Mouse (Mus musculus) MEL (cell line): ENCODE measurements around the gene Sertm1. TPM values are rescaled to one million over a fixed set of nuclear protein-coding genes. Genes with fewer than 3 reads are reported as not detected.

Experiments used
- DNase-seq: peaks from one replicate; pipeline ENCODE4 v3.0.0; 2011; ENCODE audit warnings: low read depth, low spot score
- H3K27ac ChIP-seq: 2 replicates; pipeline ENCODE4 v1.5.1; 2012; ENCODE audit warnings: low read depth, mild to moderate bottlenecking, control low read depth, low read length, moderate library complexity; ENCODE audit not compliant: control insufficient read depth
- H3K27me3 ChIP-seq, 2 experiments: fragments of 150-350 bp in 1 of 2; sonication (generic) in 1 of 2; 2 replicates each; pipeline ENCODE4 v1.6.1; 2012; ENCODE audit warnings: low read length in 2 of 2, mild to moderate bottlenecking in 2 of 2, improper control_type of control experiment in 1 of 2, moderate library complexity in 1 of 2; ENCODE audit not compliant: insufficient read depth in 2 of 2, control insufficient read depth in 1 of 2
- H3K36me3 ChIP-seq, 2 experiments: 2 replicates each; pipeline ENCODE4 v1.6.1; 2012 to 2014; ENCODE audit warnings: low read length in 2 of 2, improper control_type of control experiment in 1 of 2, inconsistent platforms in 1 of 2, mild to moderate bottlenecking in 1 of 2; ENCODE audit not compliant: insufficient read depth in 2 of 2, control insufficient read depth in 1 of 2
- H3K4me1 ChIP-seq, 2 experiments: fragments of 150-350 bp in 1 of 2; sonication (generic) in 1 of 2; 2 replicates each; pipeline ENCODE4 v1.6.1; 2012; ENCODE audit warnings: low read length in 2 of 2, improper control_type of control experiment in 1 of 2, mild to moderate bottlenecking in 1 of 2; ENCODE audit not compliant: insufficient read depth in 2 of 2, control insufficient read depth in 1 of 2
- H3K4me3 ChIP-seq, 2 experiments: fragments of 150-350 bp in 1 of 2; sonication (generic) in 1 of 2; 2 replicates each; pipeline ENCODE4 v1.5.1; 2012; ENCODE audit warnings: low read depth in 2 of 2, low read length in 2 of 2, mild to moderate bottlenecking in 2 of 2, moderate library complexity in 2 of 2, control low read depth in 1 of 2, improper control_type of control experiment in 1 of 2; ENCODE audit not compliant: control insufficient read depth in 1 of 2, insufficient read depth in 1 of 2
- H3K79me2 ChIP-seq: 2 replicates; pipeline ENCODE4 v1.6.1; 2012; ENCODE audit warnings: mild to moderate bottlenecking, low read length, moderate library complexity; ENCODE audit not compliant: control insufficient read depth, poor library complexity, insufficient read depth
- H3K9ac ChIP-seq: 2 replicates; pipeline ENCODE4 v1.6.1; 2012; ENCODE audit warnings: low read depth, mild to moderate bottlenecking, control low read depth, low read length, moderate library complexity; ENCODE audit not compliant: control insufficient read depth, poor library complexity, severe bottlenecking
- H3K9me3 ChIP-seq: fragments of 150-350 bp; sonication (generic); replicated peaks from 2 replicates; pipeline ENCODE4 v1.6.1; 2012; ENCODE audit warnings: mild to moderate bottlenecking, low read length, improper control_type of control experiment, moderate library complexity; ENCODE audit not compliant: insufficient read depth
- BHLHE40 ChIP-seq: IDR thresholded peaks from 2 replicates; pipeline ENCODE4 v1.6.1; 2012; ENCODE audit warnings: low read depth, mild to moderate bottlenecking, inconsistent platforms, low read length, improper control_type of control experiment, borderline replicate concordance
- E2F4 ChIP-seq: IDR thresholded peaks from 2 replicates; pipeline ENCODE4 v1.6.1; 2011; ENCODE audit warnings: low read depth, low read length, improper control_type of control experiment, borderline replicate concordance
- EP300 ChIP-seq, 2 experiments: IDR thresholded peaks; 2 replicates each; pipeline ENCODE4 v1.6.1; 2011; ENCODE audit warnings: improper control_type of control experiment in 2 of 2, low read length in 2 of 2, low read depth in 1 of 2, mild to moderate bottlenecking in 1 of 2
- ETS1 ChIP-seq: IDR thresholded peaks from 2 replicates; pipeline ENCODE4 v1.6.1; 2012; ENCODE audit warnings: low read depth, mild to moderate bottlenecking, inconsistent platforms, low read length, improper control_type of control experiment, moderate library complexity
- GABPA ChIP-seq: IDR thresholded peaks from 2 replicates; pipeline ENCODE4 v1.6.1; 2012; ENCODE audit warnings: low read depth, mild to moderate bottlenecking, inconsistent platforms, low read length, improper control_type of control experiment, moderate library complexity
- GATA1 ChIP-seq: IDR thresholded peaks from 2 replicates; pipeline ENCODE4 v1.6.1; 2011; ENCODE audit warnings: low read depth, low read length, improper control_type of control experiment
- MAFK ChIP-seq: IDR thresholded peaks from 2 replicates; pipeline ENCODE4 v1.6.1; 2011; ENCODE audit warnings: low read depth, mild to moderate bottlenecking, low read length, improper control_type of control experiment, borderline replicate concordance
- MAX ChIP-seq: IDR thresholded peaks from 2 replicates; pipeline ENCODE4 v1.6.1; 2011; ENCODE audit warnings: low read length, improper control_type of control experiment
- MAZ ChIP-seq: IDR thresholded peaks from 2 replicates; pipeline ENCODE4 v1.6.1; 2012; ENCODE audit warnings: low read depth, mild to moderate bottlenecking, inconsistent platforms, low read length, improper control_type of control experiment
- MEF2A ChIP-seq: IDR thresholded peaks from 2 replicates; pipeline ENCODE4 v1.6.1; 2014; ENCODE audit warnings: low read depth, mild to moderate bottlenecking, inconsistent platforms, low read length, improper control_type of control experiment; ENCODE audit not compliant: poor library complexity, insufficient replicate concordance, severe bottlenecking; ENCODE audit errors: extremely low read depth
- MYB ChIP-seq: IDR thresholded peaks from 2 replicates; pipeline ENCODE4 v1.6.1; 2011; ENCODE audit warnings: mild to moderate bottlenecking, low read depth, low read length, improper control_type of control experiment
- MYC ChIP-seq: IDR thresholded peaks from 2 replicates; pipeline ENCODE4 v1.6.1; 2011; ENCODE audit warnings: low read depth, mild to moderate bottlenecking, low read length, improper control_type of control experiment, moderate library complexity
- POLR2A ChIP-seq, 2 experiments: IDR thresholded peaks; 2 replicates each; pipeline ENCODE4 v1.6.1; 2011 to 2012; ENCODE audit warnings: low read length in 2 of 2, mild to moderate bottlenecking in 2 of 2, control low read depth in 1 of 2, improper control_type of control experiment in 1 of 2, low read depth in 1 of 2, moderate library complexity in 1 of 2; ENCODE audit not compliant: control insufficient read depth in 1 of 2, insufficient read depth in 1 of 2, poor library complexity in 1 of 2
- POLR2AphosphoS5 ChIP-seq: IDR thresholded peaks from 2 replicates; pipeline ENCODE4 v1.6.1; 2012; ENCODE audit warnings: low read depth, borderline replicate concordance, mild to moderate bottlenecking, inconsistent platforms, low read length, moderate library complexity, mixed read lengths
- RAD21 ChIP-seq: IDR thresholded peaks from 2 replicates; pipeline ENCODE4 v1.6.1; 2011; ENCODE audit warnings: mild to moderate bottlenecking, low read depth, low read length, improper control_type of control experiment
- RCOR1 ChIP-seq: IDR thresholded peaks from 2 replicates; pipeline ENCODE4 v1.6.1; 2012; ENCODE audit warnings: low read depth, mild to moderate bottlenecking, inconsistent platforms, low read length, improper control_type of control experiment
- SIN3A ChIP-seq: IDR thresholded peaks from 2 replicates; pipeline ENCODE4 v1.6.1; 2012; ENCODE audit warnings: low read length, improper control_type of control experiment, inconsistent platforms
- SMC3 ChIP-seq: IDR thresholded peaks from 2 replicates; pipeline ENCODE4 v1.6.1; 2011; ENCODE audit warnings: low read depth, low read length, improper control_type of control experiment
- TBP ChIP-seq: IDR thresholded peaks from 2 replicates; pipeline ENCODE4 v1.8.0; 2011; ENCODE audit warnings: low read depth, low read length, improper control_type of control experiment
- USF1 ChIP-seq: IDR thresholded peaks from 2 replicates; pipeline ENCODE4 v1.6.1; 2014; ENCODE audit warnings: low read depth, mild to moderate bottlenecking, inconsistent platforms, low read length, improper control_type of control experiment, moderate library complexity
- USF2 ChIP-seq, 2 experiments: IDR thresholded peaks; 2 replicates each; pipeline ENCODE4 v1.6.1; 2011 to 2012; ENCODE audit warnings: improper control_type of control experiment in 2 of 2, low read length in 2 of 2, borderline replicate concordance in 1 of 2, inconsistent platforms in 1 of 2, low read depth in 1 of 2, mild to moderate bottlenecking in 1 of 2; ENCODE audit not compliant: insufficient read depth in 1 of 2
- ZMIZ1 ChIP-seq: IDR thresholded peaks from 2 replicates; pipeline ENCODE4 v1.6.1; 2012; ENCODE audit warnings: low read depth, mild to moderate bottlenecking, inconsistent platforms, low read length, improper control_type of control experiment, moderate library complexity
- polyA plus RNA-seq, 2 experiments: library from polyadenylated mRNA; stranded (reverse) in 1 of 2; unstranded in 1 of 2; fragments of >175 nt in 1 of 2; fragments of >200 nt in 1 of 2; gene quantifications; 2 replicates each; pipeline versions ENCODE4 v1.2.1 to v1.2.4; 2012; ENCODE audit warnings: low replicate concordance in 2 of 2, low read depth in 1 of 2; ENCODE audit not compliant: insufficient read length in 2 of 2, insufficient read depth in 1 of 2, missing spikeins in 1 of 2
- total RNA-seq: library from RNA; depleted of rRNA; stranded (reverse); fragments of 300-350 nt; gene quantifications from 2 replicates; pipeline ENCODE4 v1.2.3, GENCODE M21; 2012

Sertm1 gene
- total and polyA plus RNA-seq, 3 experiments = not detected

DNA sequence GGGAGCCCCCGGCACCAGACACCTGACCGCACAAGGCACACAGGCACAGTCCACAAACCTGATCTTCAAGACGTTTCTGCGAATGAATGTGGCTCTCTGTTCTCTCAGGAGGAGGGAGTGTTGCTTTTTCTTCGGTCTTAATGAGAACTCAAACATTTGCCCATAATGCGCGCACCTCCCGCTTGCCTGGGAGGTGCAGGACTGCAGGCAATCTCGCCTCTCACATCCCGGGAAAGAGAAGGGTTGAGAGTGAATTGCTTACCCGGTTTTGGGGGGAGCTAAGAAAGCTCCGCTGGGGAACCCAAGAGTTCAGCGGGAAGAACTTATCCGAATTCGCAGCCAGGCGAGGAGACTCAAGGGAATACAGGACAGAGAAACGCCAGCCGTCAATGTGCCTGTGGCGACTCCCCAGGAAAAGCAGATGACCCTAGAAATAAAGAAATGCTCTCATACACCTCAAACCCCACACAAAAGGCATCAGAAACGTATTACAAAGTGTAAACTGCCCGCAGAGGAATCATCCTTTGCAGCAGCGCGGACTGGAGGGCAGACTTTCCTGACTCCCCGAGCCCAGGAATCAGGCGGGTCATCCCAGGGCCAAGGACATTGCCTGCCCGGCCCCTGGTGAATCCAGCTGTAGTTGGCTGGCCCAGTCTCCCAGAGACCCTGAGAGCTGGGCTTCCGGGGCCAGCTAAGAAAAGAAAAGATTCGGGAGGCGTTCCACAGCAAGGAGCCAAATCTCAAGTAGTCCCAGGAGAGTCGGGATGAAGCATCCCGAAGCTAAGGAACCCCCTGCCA, 643 bp downstream of the Sertm1 start:
- Histone ChIP-seq H3K9me3 (no peaks in the 10 kb centered on the region), H3K4me3 (no peak overlapping the region), H3K4me1 (no peaks in the 10 kb centered on the region), H3K79me2 (no peaks in the 10 kb centered on the region), H3K9ac (no peak overlapping the region), H3K27ac (no peak overlapping the region), H3K27me3 (no peaks in the 10 kb centered on the region), H3K36me3 (no peaks in the 10 kb centered on the region)
- no peak for DNase-seq
- TF ChIP-seq E2F4 (no peak), RCOR1 (no peak), EP300 (IDR thresholded peaks at IDR 0.05; ENCODE audit: low read depth in 1 of 2, low read length in 2 of 2) (no peak), POLR2A (IDR thresholded peaks at IDR 0.05; ENCODE audit: control insufficient read depth in 1 of 2, insufficient read depth in 1 of 2, low read depth in 1 of 2, low read length in 2 of 2, poor library complexity in 1 of 2) (no peak), MAZ (no peak), MAX (no peak), MEF2A (no peak), GABPA (no peak), USF2 (IDR thresholded peaks at IDR 0.05; ENCODE audit: borderline replicate concordance in 1 of 2, insufficient read depth in 1 of 2, low read depth in 1 of 2, low read length in 2 of 2) (no peak), ZMIZ1 (no peak), GATA1 (no peak), MYC (no peak), MYB (no peak), MAFK (no peak), USF1 (no peak), POLR2AphosphoS5 (no peak)

DNA sequence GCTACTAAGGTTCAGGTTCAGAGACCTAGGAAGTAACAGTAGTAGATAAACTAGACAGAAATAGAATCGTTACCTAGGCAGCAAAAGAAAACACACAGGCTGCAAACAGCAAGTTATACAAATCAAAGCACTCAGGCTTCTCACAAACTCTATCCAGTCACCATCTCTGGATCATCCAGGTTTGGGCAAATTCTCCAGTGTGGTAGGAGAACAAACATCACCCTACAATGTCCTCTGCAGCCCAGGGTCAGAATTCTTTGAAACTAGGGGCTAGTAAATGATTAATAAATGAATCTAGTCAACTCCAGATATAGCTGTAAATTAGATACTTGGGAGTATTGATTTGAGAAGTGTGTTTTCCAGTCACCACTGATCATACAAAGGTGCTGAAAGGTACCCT, 6.8 kb downstream of the Sertm1 start:
- no peaks in the 10 kb centered on the region for H3K79me2 ChIP-seq
- no peak overlapping the region for H3K4me3 ChIP-seq
- H3K9ac ChIP-seq = no peak overlapping the region
- DNase-seq = no peak
- TF ChIP-seq EP300 (IDR thresholded peaks at IDR 0.05; ENCODE audit: low read depth in 1 of 2, low read length in 2 of 2) (no peak), RAD21 (no peak), MYC (no peak), ETS1 (no peak), ZMIZ1 (no peak), TBP (no peak), BHLHE40 (no peak), MAX (no peak), MAFK (no peak), SMC3 (no peak), SIN3A (no peak)
- H3K36me3 ChIP-seq = no peaks in the 10 kb centered on the region
- no peaks in the 10 kb centered on the region for H3K4me1 ChIP-seq
- H3K9me3 ChIP-seq = no peaks in the 10 kb centered on the region
- H3K27me3 ChIP-seq = no peaks in the 10 kb centered on the region
- no peak overlapping the region for H3K27ac ChIP-seq
